Mouse (Mus musculus) G1E (cell line): ENCODE results near the gene Gnaq.

ENCODE experiments used
- CTCF ChIP-seq: IDR thresholded peaks from 2 replicates; pipeline ENCODE4 v1.5.1; 2012; ENCODE audit warnings: low read depth, low read length, inconsistent platforms, mixed read lengths
- GATA1 ChIP-seq: IDR thresholded peaks from 2 replicates; pipeline ENCODE4 v1.6.1; 2012; ENCODE audit warnings: borderline replicate concordance, low read length, inconsistent platforms, mixed read lengths
- POLR2AphosphoS5 ChIP-seq: IDR thresholded peaks from 2 replicates; pipeline ENCODE4 v1.6.1; 2012; ENCODE audit warnings: low read depth, low read length, inconsistent platforms; ENCODE audit not compliant: insufficient replicate concordance

GRCm38 (mm10) chr19:16319986-16320385 lies 187.4 kb downstream of the Gnaq start:
- TF ChIP-seq CTCF, result no peak
- no peak for TF ChIP-seq GATA1
- no peak for TF ChIP-seq POLR2AphosphoS5
